Mouse (Mus musculus): ENCODE data around the gene Engase. TPM values are rescaled to one million over a fixed set of nuclear protein-coding genes. Genes with fewer than 3 reads are reported as not detected.

Engase gene
- 9.4 to 14.5 TPM (median 13.7 TPM) in 3 replicates for total RNA-seq (2017)

DNA sequence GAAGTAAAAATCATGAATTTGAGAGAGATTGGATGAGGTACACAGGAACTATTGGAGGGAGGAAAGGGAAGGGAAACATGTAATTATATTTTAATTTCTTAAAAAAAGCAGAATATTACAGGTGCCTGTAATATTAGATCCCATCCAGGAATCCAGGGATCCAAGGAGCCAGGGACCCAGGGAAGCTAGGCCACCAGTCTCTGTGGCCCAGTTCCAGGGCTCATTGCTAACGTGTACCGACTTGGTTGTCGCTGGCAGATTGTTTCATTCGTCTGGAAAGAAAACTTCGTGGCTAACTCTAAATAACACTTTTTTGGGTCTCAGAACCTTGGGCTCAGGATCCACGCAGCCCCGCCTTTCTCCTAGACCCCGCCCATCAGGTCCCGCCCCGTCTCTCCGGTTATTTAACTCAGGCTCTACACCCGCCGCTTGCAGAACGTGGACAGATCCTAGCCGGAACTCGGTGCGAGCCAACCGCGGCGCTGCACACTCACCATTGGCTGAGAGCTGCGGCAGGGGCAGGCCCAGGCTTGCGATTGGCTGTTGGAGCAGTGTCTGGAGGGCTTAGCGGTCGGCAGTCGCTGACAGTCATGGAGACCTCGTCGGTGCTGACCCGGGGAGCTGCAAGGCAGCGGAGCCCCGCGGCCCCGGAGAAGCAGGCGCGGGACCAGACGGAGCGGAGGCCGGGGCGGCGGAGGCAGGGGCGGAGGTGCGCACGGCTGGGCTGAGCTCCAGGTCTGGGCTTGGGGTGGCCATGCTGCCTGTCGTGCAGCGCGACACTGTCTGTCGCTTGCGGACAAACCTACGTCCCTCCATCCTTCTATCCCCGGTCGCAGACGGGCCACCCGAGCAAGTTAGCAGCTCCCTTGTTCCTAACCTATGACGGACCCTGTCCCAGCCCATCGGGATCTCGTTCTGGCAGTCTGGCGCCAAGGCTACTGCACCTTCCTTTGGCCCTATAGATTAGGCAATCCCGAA lies at the start of gene Engase:
Gene Engase (plus strand): TSS at position 434 of the 978 bp plus-strand sequence.
- peak; percentile 99 for ATAC-seq (replicated peaks; ENCODE audit: insufficient number of reproducible peaks, low FRiP score, low TSS enrichment, poor library complexity, severe bottlenecking)

DNA sequence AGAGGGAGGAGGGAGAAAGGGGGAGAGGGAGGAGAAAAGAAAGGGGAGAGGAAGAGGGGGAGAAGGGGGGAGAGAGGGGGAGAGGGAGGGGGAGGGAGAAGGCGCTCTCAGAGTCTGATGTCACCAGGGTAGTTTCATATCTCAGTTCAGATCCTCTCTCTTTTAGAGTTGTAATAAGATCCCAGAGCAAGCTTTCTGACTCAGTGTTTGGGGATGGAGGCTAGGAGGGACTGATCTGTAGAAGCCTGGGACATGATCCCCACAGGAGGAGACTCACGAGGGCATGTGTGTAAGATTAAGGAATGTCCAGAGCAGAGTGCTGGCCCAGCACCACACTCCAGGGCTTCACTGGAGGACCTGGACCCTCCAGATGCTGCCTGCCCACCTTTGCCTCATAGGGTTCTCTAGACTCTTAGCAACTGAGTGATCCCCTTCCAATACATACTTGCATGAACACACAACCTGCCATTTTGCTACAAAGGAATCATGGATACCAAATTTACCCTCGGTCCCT lies 49.3 kb upstream of the Engase start:
- no peak for ATAC-seq (replicated peaks; ENCODE audit: insufficient number of reproducible peaks, low FRiP score, low TSS enrichment, poor library complexity, severe bottlenecking)

DNA sequence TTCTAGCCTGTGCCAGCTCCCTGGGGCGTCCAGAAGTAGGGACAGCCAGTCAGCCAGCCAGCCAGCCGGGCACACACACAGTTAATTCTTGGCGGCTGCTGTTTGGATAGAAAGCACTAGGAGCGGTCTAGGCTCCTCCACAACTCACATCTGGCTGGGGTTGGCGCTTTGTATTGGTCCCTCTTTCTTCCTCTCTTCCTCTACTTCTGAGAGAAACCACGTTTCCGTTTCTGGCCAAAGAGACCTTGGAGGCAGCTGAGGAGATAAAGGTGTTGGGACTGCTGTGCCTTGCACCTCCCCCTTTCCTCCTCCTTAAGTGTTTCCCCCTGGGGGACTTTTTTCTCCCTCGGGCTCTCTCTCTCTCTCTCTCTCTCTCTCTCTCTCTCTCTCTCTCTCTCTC lies 48.6 kb upstream of the Engase start, which contains the start of gene C1qtnf1:
Gene C1qtnf1 (plus strand): TSS at position 218 of the 400 bp plus-strand sequence.
- ATAC-seq (replicated peaks; ENCODE audit: insufficient number of reproducible peaks, low FRiP score, low TSS enrichment, poor library complexity, severe bottlenecking), result no peak

DNA sequence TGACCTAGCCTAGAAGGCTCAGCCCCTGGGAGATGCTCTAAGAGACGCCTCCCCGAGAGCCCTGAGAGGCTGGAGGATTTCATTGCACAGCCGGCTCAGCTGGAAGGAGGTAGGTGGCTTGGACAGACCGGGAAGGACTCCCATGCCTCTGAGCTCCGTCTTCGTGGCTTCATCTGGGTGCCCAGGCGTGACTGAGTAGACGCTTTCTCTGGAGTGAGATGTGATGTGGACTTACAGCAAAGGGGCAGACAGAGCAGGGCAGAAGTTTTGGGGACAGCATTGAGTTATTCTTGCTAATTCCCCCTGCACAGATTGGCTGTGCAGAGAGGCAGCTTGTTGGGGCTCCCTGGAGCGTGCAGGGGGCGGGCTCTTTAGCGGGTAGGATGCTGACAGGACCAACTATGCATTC lies 48.2 kb upstream of the Engase start:
- no peak for ATAC-seq (replicated peaks; ENCODE audit: insufficient number of reproducible peaks, low FRiP score, low TSS enrichment, poor library complexity, severe bottlenecking)

DNA sequence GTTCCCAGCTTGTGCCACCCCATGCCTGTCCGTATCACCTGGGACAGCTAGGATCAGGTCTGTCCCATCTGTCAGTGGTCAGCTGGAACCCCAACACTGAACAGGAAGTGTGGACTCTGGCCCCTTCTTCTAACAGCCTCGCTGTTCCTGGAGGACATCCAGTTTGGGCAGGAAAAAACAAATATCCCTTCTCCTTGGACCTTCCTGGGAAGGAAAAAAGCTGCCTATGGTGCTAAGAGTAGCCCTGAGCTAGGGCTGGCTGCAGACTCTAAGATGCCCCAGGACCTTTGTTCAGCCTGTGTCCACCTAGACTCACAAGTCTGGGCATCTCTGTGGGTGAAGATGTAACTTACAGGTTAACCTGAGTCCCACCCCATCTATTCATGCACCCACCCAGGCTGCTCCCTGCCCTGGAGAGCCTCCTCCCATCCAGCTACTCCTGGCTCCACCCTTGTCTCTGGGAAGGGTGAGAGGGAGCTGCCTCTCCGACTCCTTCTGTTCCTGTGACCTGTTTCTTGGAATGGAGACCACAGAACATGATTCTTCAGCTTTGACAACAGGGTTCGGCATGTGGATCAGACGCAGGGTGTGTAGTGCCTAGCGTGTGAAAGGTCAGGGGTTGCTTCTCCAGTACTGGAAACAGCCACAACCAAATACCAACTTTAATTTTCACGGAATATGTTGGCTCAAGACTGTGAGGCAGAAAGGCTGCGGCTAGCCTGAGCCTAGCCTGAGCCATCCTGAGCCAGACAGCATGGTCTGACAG lies 47.5 kb upstream of the Engase start:
- no peak for ATAC-seq (replicated peaks; ENCODE audit: insufficient number of reproducible peaks, low FRiP score, low TSS enrichment, poor library complexity, severe bottlenecking)

DNA sequence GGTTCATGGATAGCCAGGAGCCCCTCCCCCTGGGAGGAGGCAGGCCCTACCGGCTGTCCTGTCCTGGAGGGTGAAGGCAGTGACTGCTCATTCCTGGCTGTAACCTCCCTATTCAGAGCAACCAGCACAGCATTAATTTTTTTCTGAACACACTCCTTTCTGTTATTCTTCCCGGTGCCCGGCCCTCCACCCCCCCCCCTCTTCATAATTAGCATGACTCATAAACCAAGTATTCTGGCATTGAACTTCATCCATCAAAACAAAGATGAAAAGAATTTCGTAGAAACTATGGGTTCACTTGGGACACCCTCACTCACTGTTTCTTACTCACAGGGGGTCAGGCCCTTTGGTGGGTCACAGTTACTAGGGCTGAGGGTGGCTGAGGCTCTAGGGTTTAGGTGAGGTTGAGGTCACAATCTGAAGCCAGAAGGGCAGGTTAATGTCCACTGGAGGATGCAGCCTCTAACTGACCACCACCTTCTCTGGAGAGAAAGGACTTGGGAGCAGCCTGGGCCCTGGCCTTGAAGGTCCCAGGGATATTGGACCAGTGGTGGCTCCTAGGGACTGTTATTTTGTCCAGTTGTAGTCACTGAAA lies 46.2 kb upstream of the Engase start:
- no peak for ATAC-seq (replicated peaks; ENCODE audit: insufficient number of reproducible peaks, low FRiP score, low TSS enrichment, poor library complexity, severe bottlenecking)

DNA sequence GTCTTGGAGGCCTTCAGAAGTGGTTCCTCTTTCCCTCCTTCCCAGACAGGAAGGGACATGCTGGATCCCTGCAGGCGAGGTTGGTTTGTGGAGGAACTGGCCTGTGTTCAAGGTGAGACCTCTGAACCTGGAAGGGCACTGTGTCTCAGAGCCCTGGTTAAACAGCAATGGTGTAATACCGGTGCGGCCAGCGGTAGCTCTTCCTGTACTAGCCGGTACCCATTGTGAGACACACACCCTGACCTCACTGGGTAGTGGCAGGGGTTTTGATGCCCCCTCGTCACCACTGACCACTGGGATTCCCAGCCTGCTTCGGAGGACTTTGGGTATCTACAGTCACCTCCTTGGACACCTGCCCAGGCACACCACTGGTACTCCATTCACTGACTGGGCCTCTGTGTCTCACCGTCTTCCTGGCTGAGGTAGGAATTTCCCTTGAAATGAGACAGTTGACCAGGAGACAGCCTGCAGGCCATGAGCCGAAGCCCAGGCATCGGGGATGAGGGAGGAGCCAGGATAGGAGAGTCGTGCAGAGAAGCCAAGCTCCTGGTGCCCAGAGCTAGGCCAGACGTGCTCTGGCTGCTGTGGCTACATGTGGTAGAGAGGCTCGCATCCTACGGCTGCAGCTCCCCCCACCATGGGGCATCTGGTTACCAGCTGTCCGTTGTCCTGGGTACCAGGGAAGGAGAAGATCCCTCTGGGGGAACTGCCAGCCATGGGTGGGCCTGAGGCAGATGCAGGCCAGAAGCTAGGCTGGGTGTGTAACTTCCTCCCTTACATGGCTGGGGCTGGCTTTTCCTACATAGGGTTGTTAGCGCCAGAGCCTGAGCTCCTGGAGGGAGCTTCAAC lies 45.3 kb upstream of the Engase start:
- ATAC-seq (replicated peaks; ENCODE audit: insufficient number of reproducible peaks, low FRiP score, low TSS enrichment, poor library complexity, severe bottlenecking), result no peak

DNA sequence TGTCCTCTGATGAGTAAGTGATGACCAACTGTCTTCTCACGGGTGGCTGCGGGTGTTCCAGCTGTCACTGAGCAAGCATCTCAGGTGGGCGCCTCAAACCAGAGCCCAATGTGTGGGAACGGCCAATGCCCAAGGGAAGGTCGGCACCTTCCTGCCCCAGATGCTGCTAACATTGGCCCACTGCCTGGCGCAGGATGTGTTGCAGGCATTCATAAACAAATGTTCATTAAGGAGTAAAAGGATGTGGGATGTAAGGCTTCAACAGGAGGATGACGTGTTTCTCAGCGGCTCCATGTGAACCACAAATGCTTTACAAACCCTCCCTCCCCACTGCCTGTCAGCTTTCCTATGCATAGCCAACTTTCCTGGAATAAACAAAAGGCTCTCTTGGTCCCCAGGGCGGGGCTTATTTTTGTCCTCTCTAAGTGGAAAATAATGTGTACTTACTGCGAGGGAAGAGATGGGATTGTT lies 43.2 kb upstream of the Engase start:
- no peak for ATAC-seq (replicated peaks; ENCODE audit: insufficient number of reproducible peaks, low FRiP score, low TSS enrichment, poor library complexity, severe bottlenecking)

DNA sequence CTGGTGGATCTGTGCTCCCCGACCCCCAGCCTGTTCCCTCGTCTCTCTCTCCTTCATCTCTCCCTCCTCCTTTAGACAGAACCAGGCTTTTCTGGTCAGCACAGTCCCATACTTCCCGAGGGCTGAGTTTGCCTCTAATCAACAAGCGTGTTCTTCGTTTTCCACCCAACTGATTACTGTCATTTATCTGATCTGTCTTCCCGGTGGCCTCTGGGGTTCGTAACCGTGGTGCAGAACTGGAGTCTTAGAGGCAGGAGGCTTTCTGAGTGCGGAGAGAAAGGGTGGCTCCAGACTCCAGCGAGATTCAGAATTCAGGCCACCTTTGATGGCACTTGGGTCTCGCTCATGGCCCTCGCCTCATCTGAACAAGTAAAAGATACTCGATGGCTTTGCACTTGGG lies 42.5 kb upstream of the Engase start:
- no peak for ATAC-seq (replicated peaks; ENCODE audit: insufficient number of reproducible peaks, low FRiP score, low TSS enrichment, poor library complexity, severe bottlenecking)

DNA sequence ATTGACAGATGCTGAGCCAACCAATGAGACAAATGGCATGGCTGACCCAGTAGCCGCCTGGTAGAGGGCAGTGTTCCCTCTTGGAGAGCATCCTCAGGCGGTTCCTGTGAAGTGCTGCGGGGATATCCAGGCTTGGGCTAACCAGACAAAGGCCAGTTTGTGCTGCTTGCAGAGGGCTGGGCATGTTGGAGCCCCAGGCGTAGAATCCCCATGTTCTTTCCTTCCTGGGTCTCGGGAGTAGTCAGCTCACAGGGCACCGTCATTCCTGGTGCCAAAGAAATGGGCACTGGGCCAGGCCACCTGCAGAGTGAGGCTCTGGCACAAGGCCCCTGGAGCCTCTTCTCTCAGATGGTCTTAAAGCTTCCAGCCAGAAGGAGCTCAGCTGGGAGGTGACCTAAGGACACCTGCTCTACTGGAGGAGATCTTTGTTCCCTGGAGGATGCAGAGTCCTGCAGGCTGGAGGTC lies 40.1 kb upstream of the Engase start:
- no peak for ATAC-seq (replicated peaks; ENCODE audit: insufficient number of reproducible peaks, low FRiP score, low TSS enrichment, poor library complexity, severe bottlenecking)

DNA sequence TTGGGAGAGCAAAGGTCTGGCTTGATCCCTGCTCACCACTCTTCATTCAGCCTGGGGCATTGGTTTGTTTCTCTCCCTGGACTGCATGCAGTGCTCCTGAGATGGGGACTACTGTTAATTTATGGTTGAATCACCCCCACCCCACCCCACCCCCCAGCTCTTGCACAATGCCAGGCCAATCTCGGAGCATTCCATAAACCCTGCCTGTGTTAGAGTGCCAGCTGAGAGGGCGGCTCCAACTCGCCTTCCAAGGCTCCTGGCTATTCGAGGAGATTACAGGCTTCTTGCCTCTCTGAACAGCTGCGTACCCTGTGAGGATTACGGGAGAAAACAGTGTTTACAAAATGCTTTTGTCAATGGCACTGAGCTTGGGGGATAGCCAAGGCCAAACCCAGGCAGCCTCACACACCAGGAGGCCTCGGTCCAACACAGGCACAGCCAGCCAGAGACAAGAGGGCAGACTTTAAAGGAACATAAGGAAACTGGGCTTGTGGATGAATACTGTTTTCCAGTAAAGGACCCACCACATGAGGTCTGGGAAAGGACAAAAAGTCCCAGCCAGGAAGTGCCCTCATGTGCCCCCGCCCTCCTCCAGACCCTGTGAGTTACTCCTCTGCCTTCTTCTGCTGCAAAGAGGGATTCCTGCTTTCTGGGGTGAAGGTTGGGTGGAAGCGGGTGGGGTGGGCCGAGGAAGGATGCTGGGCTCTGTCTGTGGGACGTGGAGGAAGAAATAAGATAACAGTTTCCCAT lies 37.8 kb upstream of the Engase start:
- no peak for ATAC-seq (replicated peaks; ENCODE audit: insufficient number of reproducible peaks, low FRiP score, low TSS enrichment, poor library complexity, severe bottlenecking)

DNA sequence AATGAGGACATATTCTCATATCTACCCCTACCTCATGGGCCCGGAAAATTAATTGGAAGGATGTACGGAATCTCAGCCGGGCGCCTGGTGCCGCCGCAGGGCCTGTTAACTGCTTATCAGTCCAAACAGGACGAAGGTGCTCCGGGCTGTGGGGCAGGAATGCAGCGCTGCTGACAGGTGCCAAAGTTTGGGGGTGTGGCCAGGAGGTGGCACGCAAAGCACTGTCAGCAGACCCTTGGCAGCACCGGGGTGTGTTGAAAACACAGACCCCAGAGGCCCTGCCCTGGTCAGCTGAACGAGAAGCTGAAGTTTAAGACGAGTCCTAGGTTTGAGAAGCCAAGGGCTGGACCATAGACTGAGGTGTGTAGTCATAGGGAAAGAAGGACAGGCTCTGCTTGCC lies 33.9 kb upstream of the Engase start:
- no peak for ATAC-seq (replicated peaks; ENCODE audit: insufficient number of reproducible peaks, low FRiP score, low TSS enrichment, poor library complexity, severe bottlenecking)

DNA sequence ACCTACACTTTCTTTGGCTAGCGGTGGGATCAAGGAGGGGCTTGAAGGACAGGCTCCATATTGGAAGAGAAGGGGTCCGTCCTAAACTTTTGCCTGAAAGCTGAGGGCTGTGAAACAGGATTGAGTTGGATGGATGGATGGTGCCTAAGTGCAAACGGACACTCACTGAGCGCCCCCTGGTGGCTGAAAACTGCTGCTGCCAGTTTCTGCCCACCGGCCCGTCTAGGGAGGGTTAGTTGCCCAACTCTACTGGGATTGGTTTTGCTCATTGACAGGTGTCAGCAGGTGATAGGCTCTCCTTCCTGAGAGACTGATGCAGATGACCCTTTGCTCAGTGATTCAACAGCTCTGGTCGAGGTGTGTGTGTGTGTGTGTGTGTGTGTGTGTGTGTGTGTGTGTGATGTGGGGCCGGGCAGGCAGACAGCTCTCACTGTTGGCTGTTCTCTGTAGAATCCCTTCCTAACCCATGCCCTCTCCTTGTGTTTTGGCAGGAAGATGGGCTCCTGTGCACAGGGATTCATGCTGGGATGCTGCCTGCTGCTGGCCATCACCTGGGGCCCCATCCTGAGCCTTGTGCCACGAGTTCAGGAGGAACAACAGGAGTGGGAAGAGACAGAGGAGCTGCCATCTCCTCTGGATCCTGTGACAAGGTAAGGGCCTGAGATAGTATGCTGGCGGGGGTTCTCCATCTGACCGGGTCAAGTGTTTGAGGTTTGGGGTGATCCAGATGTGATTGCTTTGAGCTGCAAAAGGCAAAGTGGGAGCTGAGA lies 33.2 kb upstream of the Engase start:
- ATAC-seq (replicated peaks; ENCODE audit: insufficient number of reproducible peaks, low FRiP score, low TSS enrichment, poor library complexity, severe bottlenecking), result peak; percentile 38; the same call in 1 of the 2 replicates

DNA sequence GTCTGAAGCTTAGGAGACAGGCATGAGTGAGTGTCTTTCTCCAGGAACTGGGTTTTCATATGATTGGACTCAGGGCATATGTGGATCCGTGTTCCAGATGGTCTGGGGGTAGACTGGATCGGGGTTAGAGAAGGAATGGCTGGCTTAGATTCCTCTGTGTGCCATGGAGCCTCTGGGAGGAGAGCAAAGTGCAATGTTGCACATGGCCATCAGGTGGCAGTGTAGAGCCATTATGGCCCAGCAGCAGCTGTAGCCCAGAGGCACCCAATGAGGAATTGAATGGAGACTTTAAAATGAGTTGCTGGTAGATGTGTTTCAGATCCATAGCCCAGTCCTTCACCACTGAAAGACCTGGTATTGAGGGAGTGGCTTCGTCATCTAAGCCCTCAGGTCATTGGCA lies 30.8 kb upstream of the Engase start:
- ATAC-seq (replicated peaks; ENCODE audit: insufficient number of reproducible peaks, low FRiP score, low TSS enrichment, poor library complexity, severe bottlenecking), result peak; percentile 84

DNA sequence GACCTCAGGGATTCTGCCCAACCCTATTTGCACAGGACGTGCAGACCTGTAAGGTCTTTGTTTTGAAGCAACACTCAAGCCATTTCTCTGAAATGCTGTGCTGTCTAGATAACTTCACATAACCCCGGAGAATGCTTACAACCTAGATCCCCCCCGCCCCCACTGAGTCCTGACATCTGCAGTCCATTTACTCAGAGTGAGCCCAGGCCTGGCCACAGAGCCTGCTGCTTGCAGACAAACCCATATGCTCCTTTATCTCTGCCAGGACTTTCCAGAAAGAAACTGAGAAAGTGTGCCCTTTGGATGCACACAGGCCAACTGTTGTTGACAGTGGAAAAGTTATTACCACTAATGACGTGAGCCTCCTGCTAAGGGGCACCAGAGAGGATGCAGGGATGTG lies 29.3 kb upstream of the Engase start:
- ATAC-seq (replicated peaks; ENCODE audit: insufficient number of reproducible peaks, low FRiP score, low TSS enrichment, poor library complexity, severe bottlenecking), result no peak

DNA sequence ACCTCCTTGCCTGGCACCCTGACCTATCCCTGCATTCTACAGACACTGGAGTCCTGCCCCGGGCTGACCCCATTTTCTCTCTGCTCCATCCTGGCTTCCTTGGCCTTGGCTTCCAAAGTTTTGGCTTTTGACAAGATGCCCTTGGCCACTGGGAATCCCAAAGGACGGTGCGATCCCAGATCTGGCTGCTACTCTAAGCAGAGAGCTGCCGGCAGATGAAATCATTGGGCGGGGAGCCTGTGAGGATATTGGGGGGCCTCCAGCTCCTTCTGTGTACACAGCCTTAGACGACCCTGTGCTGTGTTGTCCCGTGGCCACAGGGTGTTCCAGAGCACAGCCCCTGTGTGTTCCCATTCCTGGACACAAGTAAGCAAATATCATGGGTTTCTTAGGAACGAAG lies 28.2 kb upstream of the Engase start:
- ATAC-seq (replicated peaks; ENCODE audit: insufficient number of reproducible peaks, low FRiP score, low TSS enrichment, poor library complexity, severe bottlenecking), result no peak

DNA sequence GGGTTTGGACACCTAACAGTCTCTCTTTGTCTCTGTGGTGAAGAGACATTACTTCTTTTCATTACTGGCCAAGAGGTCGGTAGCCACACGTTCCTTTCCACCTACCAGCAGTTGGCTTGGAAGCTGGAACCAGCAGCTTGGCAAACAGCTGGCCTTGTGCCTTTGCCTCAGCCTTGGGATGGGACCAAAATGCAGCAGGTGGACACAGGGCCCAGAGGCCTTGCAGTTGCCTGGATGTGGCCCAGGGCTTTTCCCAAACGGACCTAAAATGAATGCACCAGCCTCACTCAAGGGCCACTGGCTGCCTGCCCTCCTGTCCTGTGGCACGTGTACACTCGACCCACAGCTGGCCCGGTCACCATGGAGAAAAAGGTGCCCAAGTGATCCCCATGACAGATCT lies 25.4 kb upstream of the Engase start:
- no peak for ATAC-seq (replicated peaks; ENCODE audit: insufficient number of reproducible peaks, low FRiP score, low TSS enrichment, poor library complexity, severe bottlenecking)

All from monocyte, adult 5-6 weeks (primary cell).